Mouse (Mus musculus) limb, embryonic 11.5 days (tissue): Measurements from ENCODE around the gene Ppp1r13b. TPM values are rescaled to one million over a fixed set of nuclear protein-coding genes. Genes with fewer than 3 reads are reported as not detected.
A peak's percentile ranks its signal among the peaks of the same experiment; 100 is the strongest.

Experiments
- ATAC-seq: fragments of 200-750 bp; cut with Nextera tagmentation; 2 replicates; pipeline ENCODE4 v1.8.0; 2017; ENCODE audit warnings: low read depth; ENCODE audit not compliant: insufficient number of reproducible peaks, low FRiP score, low TSS enrichment
- DNase-seq: peaks from one replicate; pipeline ENCODE4 v3.0.0-alpha.2; 2015; ENCODE audit warnings: low spot score
- H3K27ac ChIP-seq: fragments of 300-500 bp; sonication (generic); replicated peaks from 2 replicates; pipeline ENCODE4 v1.5.1; 2014; ENCODE audit warnings: low read depth, mild to moderate bottlenecking, low read length
- H3K27me3 ChIP-seq: fragments of 300-500 bp; sonication (generic); 2 replicates; pipeline ENCODE4 v1.6.1; 2014; ENCODE audit warnings: mild to moderate bottlenecking, low read length, mixed read lengths; ENCODE audit not compliant: control insufficient read depth, insufficient read depth
- H3K36me3 ChIP-seq: fragments of 300-500 bp; sonication (generic); 2 replicates; pipeline ENCODE4 v1.6.1; 2014; ENCODE audit warnings: mild to moderate bottlenecking, low read length, moderate library complexity, mixed read lengths; ENCODE audit not compliant: control insufficient read depth, insufficient read depth
- H3K4me1 ChIP-seq: fragments of 300-500 bp; sonication (generic); 2 replicates; pipeline ENCODE4 v1.6.1; 2014; ENCODE audit warnings: low read length, mixed read lengths; ENCODE audit not compliant: control insufficient read depth, insufficient read depth
- H3K4me2 ChIP-seq: fragments of 300-500 bp; sonication (generic); 2 replicates; pipeline ENCODE4 v1.6.1; 2014; ENCODE audit warnings: low read depth, mild to moderate bottlenecking, moderate library complexity; ENCODE audit not compliant: severe bottlenecking
- H3K4me3 ChIP-seq: fragments of 300-500 bp; sonication (generic); 2 replicates; pipeline ENCODE4 v1.5.1; 2014; ENCODE audit warnings: low read depth, low read length
- H3K9ac ChIP-seq: fragments of 300-500 bp; sonication (generic); 2 replicates; pipeline ENCODE4 v1.6.1; 2014; ENCODE audit warnings: mild to moderate bottlenecking, low read length
- H3K9me3 ChIP-seq: fragments of 300-500 bp; sonication (generic); 2 replicates; pipeline ENCODE4 v1.6.1; 2016; ENCODE audit warnings: low read length; ENCODE audit not compliant: control insufficient read depth
- WGBS: fragments of 180-500 bp; shearing (Covaris S2); extraction: QIAGEN DNeasy Blood & Tissue Kit; methylation state at CpG from one replicate; pipeline ENCODE4 v1.1.7; 2014; 5-methylcytosine and 5-hydroxymethylcytosine counted together
- polyA plus RNA-seq: library from polyadenylated mRNA; unstranded; fragments of >200 nt; fragmentation: Nextera tagmentation; extraction: Ambion mirVana; gene quantifications from 2 replicates; pipeline ENCODE4 v1.2.1, GENCODE M21; 2014

Gene Ppp1r13b
- polyA plus RNA-seq, 1 experiment from 2014 or later = 6.5 TPM

GRCm38 (mm10) chr12:111931411-111932025, 23.6 kb upstream of the Ppp1r13b start:
- Histone ChIP-seq H3K27me3 (no peaks in the 10 kb centered on the region), H3K9ac (no peak overlapping the region), H3K4me2 (no peak overlapping the region), H3K36me3 (no peaks in the 10 kb centered on the region), H3K27ac (no peak overlapping the region), H3K4me1 (peaks cover 7% of the 10 kb centered on the region), H3K9me3 (no peaks in the 10 kb centered on the region), H3K4me3 (no peak overlapping the region)
- DNase-seq (no peak), ATAC-seq (no peak)
- 87% methylated on average over 9 of the region's 9 CpGs for WGBS

- WGBS = 75% methylated on average over 18 of the region's 18 CpGs
- H3K27ac ChIP-seq = no peak overlapping the region
These were observed 20.6 kb upstream of the Ppp1r13b start for GRCm38 (mm10) chr12:111928411-111928966.

GRCm38 (mm10) chr12:111927338-111927737, 19.4 kb upstream of the Ppp1r13b start:
- H3K9me3 ChIP-seq = no peaks in the 10 kb centered on the region
- peaks cover 5% of the 10 kb centered on the region; the same call in 1 of the 2 replicates for H3K4me1 ChIP-seq
- no peak overlapping the region for H3K9ac ChIP-seq
- H3K4me3 ChIP-seq = no peak overlapping the region
- no peak overlapping the region for H3K27ac ChIP-seq
- no peak for DNase-seq
- WGBS = 80% methylated on average over 1 of the region's 1 CpGs
- no peaks in the 10 kb centered on the region for H3K27me3 ChIP-seq
- H3K4me2 ChIP-seq = no peak overlapping the region
- H3K36me3 ChIP-seq = no peaks in the 10 kb centered on the region
- no peak for ATAC-seq

More at GRCm38 (mm10) chr12:111928411-111928966, 20.6 kb upstream of the Ppp1r13b start:
- Histone ChIP-seq H3K36me3 (no peaks in the 10 kb centered on the region), H3K9me3 (no peaks in the 10 kb centered on the region), H3K4me2 (no peak overlapping the region), H3K9ac (no peak overlapping the region), H3K4me1 (peaks cover 6% of the 10 kb centered on the region; the same call in 1 of the 2 replicates), H3K27me3 (no peaks in the 10 kb centered on the region), H3K4me3 (no peak overlapping the region)
- ATAC-seq (no peak), DNase-seq (no peak)

- H3K4me1 ChIP-seq = 0 out of 2 replicates have a peak, but pooled peaks cover 2% of the 10 kb centered on the region
- no peak overlapping the region for H3K4me2 ChIP-seq
- H3K9me3 ChIP-seq = no peaks in the 10 kb centered on the region
- ATAC-seq (no peak), DNase-seq (no peak)
- no peaks in the 10 kb centered on the region for H3K36me3 ChIP-seq
- no peak overlapping the region for H3K4me3 ChIP-seq
- H3K9ac ChIP-seq = no peak overlapping the region
- 88% methylated on average over 6 of the region's 6 CpGs for WGBS
- no peak overlapping the region for H3K27ac ChIP-seq
- no peaks in the 10 kb centered on the region for H3K27me3 ChIP-seq
These were observed 15.2 kb upstream of the Ppp1r13b start for GRCm38 (mm10) chr12:111923117-111923516.

- H3K36me3 ChIP-seq = no peaks in the 10 kb centered on the region
- WGBS = 49% methylated on average over 9 of the region's 9 CpGs
- H3K4me3 ChIP-seq = no peak overlapping the region
- DNase-seq (no peak), ATAC-seq (no peak)
- no peaks in the 10 kb centered on the region for H3K27me3 ChIP-seq
- no peak overlapping the region for H3K9ac ChIP-seq
- no peaks in the 10 kb centered on the region for H3K9me3 ChIP-seq
- no peak overlapping the region for H3K27ac ChIP-seq
- H3K4me1 ChIP-seq = 0 out of 2 replicates have a peak, but pooled peaks cover 2% of the 10 kb centered on the region
- no peak overlapping the region for H3K4me2 ChIP-seq
These were observed 12.1 kb upstream of the Ppp1r13b start for GRCm38 (mm10) chr12:111920046-111920445.

- 0 out of 2 replicates have a peak overlapping the region, but pooled peaks have one; percentile 42 for H3K27ac ChIP-seq
- no peak overlapping the region for H3K9ac ChIP-seq
These were observed 8.8 kb upstream of the Ppp1r13b start for GRCm38 (mm10) chr12:111916514-111917217.

GRCm38 (mm10) chr12:111915781-111916180, 7.9 kb upstream of the Ppp1r13b start:
- ATAC-seq (no peak), DNase-seq (no peak)
- no peak overlapping the region for H3K9ac ChIP-seq
- H3K36me3 ChIP-seq = no peaks in the 10 kb centered on the region
- 84% methylated on average over 6 of the region's 6 CpGs for WGBS
- H3K27me3 ChIP-seq = no peaks in the 10 kb centered on the region
- H3K4me3 ChIP-seq = no peak overlapping the region
- H3K4me2 ChIP-seq = no peak overlapping the region
- H3K4me1 ChIP-seq = no peaks in the 10 kb centered on the region
- H3K27ac ChIP-seq = no peak overlapping the region
- no peaks in the 10 kb centered on the region for H3K9me3 ChIP-seq

More at GRCm38 (mm10) chr12:111916514-111917217, 8.8 kb upstream of the Ppp1r13b start:
- WGBS = 67% methylated on average over 12 of the region's 12 CpGs
- Histone ChIP-seq H3K4me1 (no peaks in the 10 kb centered on the region), H3K36me3 (no peaks in the 10 kb centered on the region), H3K9me3 (no peaks in the 10 kb centered on the region), H3K4me2 (no peak overlapping the region), H3K27me3 (no peaks in the 10 kb centered on the region), H3K4me3 (no peak overlapping the region)
- DNase-seq (no peak), ATAC-seq (no peak)

- no peak overlapping the region for H3K4me3 ChIP-seq
- no peaks in the 10 kb centered on the region for H3K9me3 ChIP-seq
- WGBS = 8% methylated on average over 3 of the region's 3 CpGs
- H3K27me3 ChIP-seq = peaks cover 1% of the 10 kb centered on the region; the same call in 1 of the 2 replicates
- H3K4me1 ChIP-seq = no peaks in the 10 kb centered on the region
- no peak overlapping the region for H3K4me2 ChIP-seq
- peak overlapping the region; percentile 30; the same call in 1 of the 2 replicates for H3K9ac ChIP-seq
- no peak for DNase-seq
- 0 out of 2 replicates have a peak overlapping the region, but pooled peaks have one; percentile 45 for H3K27ac ChIP-seq
- no peaks in the 10 kb centered on the region for H3K36me3 ChIP-seq
- no peak for ATAC-seq
These were observed 6.1 kb upstream of the Ppp1r13b start for GRCm38 (mm10) chr12:111914031-111914430.
